Mouse (Mus musculus): ENCODE data around the gene Kif6.

- no peak for TF ChIP-seq GATA1 (IDR thresholded peaks at IDR 0.05; ENCODE audit: borderline replicate concordance, low read length)
- no peak for TF ChIP-seq POLR2AphosphoS5 (IDR thresholded peaks at IDR 0.05; ENCODE audit: insufficient replicate concordance, low read depth, low read length)
Measured at GRCm38 (mm10) chr17:49633041-49633440, 18.1 kb downstream of the Kif6 start.
